11 mouse cellular contexts compared by ENCODE assay signal in genomic region chr5:125153201-125153816, GRCm38 (mm10). TPM values are rescaled to one million over a fixed set of nuclear protein-coding genes. Genes with fewer than 3 reads are reported as not detected.
DNase-seq lines count a peak whose midpoint lies in the region; ATAC-seq and TF ChIP-seq lines count a peak whose summit lies in the region.
"Had no signal": no experiment of that assay in that cellular context is flagged by ENCODE, and none has a peak within 500 bp of the region (broad histone marks: within the 10 kb centered on the region; RNA-seq: fewer than 3 reads in every experiment).

No protein-coding gene starts in this region.

- no peak for ATAC-seq in hindbrain, embryonic 11.5 days (ENCODE audit: low FRiP score)
- ATAC-seq in midbrain, embryonic 16.5 days, result no peak

- peak; percentile 29 for TF ChIP-seq CTCF in left cerebral cortex, adult 2 months (IDR thresholded peaks at IDR 0.05)

- H3K9me3 ChIP-seq in hindbrain, embryonic 11.5 days (ENCODE audit: control insufficient read depth, low read length), result no peaks in the 10 kb centered on the region
- H3K9me3 ChIP-seq in midbrain, embryonic 16.5 days (replicated peaks; ENCODE audit: control insufficient read depth, low read length, poor library complexity, severe bottlenecking), result no peaks in the 10 kb centered on the region

- peaks cover 51% of the 10 kb centered on the region for H3K4me1 ChIP-seq in hindbrain, embryonic 11.5 days (replicated peaks; ENCODE audit: control insufficient read depth, insufficient read depth, low read length)
- H3K4me1 ChIP-seq in midbrain, embryonic 16.5 days (ENCODE audit: control insufficient read depth, insufficient read depth, low read length), result peaks cover 83% of the 10 kb centered on the region

- intact Hi-C loops in left cerebral cortex, adult 2 months (cut with DNase I), result no loop called here
- intact Hi-C loops in left cerebral cortex, postnatal 14 days (cut with DNase I), result no loop called here

- no peak overlapping the region for H3K4me3 ChIP-seq in left cerebral cortex, adult 2 months
- H3K4me3 ChIP-seq in hindbrain, embryonic 11.5 days (ENCODE audit: low read depth, low read length), result no peak overlapping the region
- H3K4me3 ChIP-seq in midbrain, embryonic 16.5 days (ENCODE audit: low read depth, low read length), result no peak overlapping the region

- H3K27me3 ChIP-seq in hindbrain, embryonic 11.5 days (ENCODE audit: control insufficient read depth, insufficient read depth, low read length), result no peaks in the 10 kb centered on the region
- no peaks in the 10 kb centered on the region for H3K27me3 ChIP-seq in midbrain, embryonic 16.5 days (ENCODE audit: control insufficient read depth, insufficient read depth, low read depth, low read length)

- H3K9ac ChIP-seq in hindbrain, embryonic 11.5 days (ENCODE audit: low read depth, low read length), result no peak overlapping the region
- no peak overlapping the region for H3K9ac ChIP-seq in midbrain, embryonic 16.5 days (ENCODE audit: low read depth, low read length)

- WGBS in hindbrain, embryonic 11.5 days, result 77% methylated on average over 11 of the region's 11 CpGs
- WGBS in midbrain, embryonic 16.5 days, result 83% methylated on average over 11 of the region's 11 CpGs

- H3K36me3 ChIP-seq in hindbrain, embryonic 11.5 days (ENCODE audit: control insufficient read depth, insufficient read depth, low read length), result no peaks in the 10 kb centered on the region
- no peaks in the 10 kb centered on the region for H3K36me3 ChIP-seq in midbrain, embryonic 16.5 days (ENCODE audit: control insufficient read depth, insufficient read depth, low read length)

- no peak overlapping the region for H3K27ac ChIP-seq in left cerebral cortex, adult 2 months
- peak overlapping the region; percentile 98 for H3K27ac ChIP-seq in hindbrain, embryonic 11.5 days (ENCODE audit: low read depth, low read length)
- H3K27ac ChIP-seq in midbrain, embryonic 16.5 days (ENCODE audit: low read length), result peak overlapping the region; percentile 75

- DNase-seq in left cerebral cortex, adult 2 months (ENCODE audit: extremely low spot score in 1 of 2, low spot score in 2 of 2), result no peak
- DNase-seq in left cerebral cortex, postnatal 14 days (ENCODE audit: low spot score in 2 of 2), result no peak
- DNase-seq in R1 (ENCODE audit: low read depth, low spot score), result peak; percentile 51
- DNase-seq in hindbrain, embryonic 11.5 days (ENCODE audit: low spot score), result no peak
- no peak for DNase-seq in adrenal gland, postnatal 14 days
- DNase-seq in layer of hippocampus, adult 18-20 months (ENCODE audit: low spot score in 2 of 2), result no peak
- DNase-seq in layer of hippocampus, postnatal 36 days, result no peak
- DNase-seq: gastrocnemius, postnatal 25 days; kidney, postnatal 14 days; spleen, adult 18-20 months had no signal

- no peak overlapping the region for H3K4me2 ChIP-seq in hindbrain, embryonic 11.5 days (replicated peaks; ENCODE audit: low read depth, low read length)
- H3K4me2 ChIP-seq in midbrain, embryonic 16.5 days (ENCODE audit: low read length), result no peak overlapping the region

RNA-seq across cellular contexts. Expression of gene Ncor2, which starts 25.7 kb away (rescaled TPM):
- 100 to 1,000 TPM; 228 to 270 TPM for total RNA-seq in left cerebral cortex, adult 2 months (2021)
- 100 to 1,000 TPM; 171 to 175 TPM for total RNA-seq in left cerebral cortex, postnatal 14 days (2021)
- polyA plus RNA-seq in hindbrain, embryonic 11.5 days (2014; fragmentation: Nextera tagmentation; extraction: Ambion mirVana), result 14.5 and 21.2 TPM in 2 replicates
- polyA plus RNA-seq in midbrain, embryonic 16.5 days (2015; fragmentation: Nextera tagmentation; extraction: Ambion mirVana), result 19.9 and 22.9 TPM in 2 replicates
- total RNA-seq in adrenal gland, postnatal 14 days (2021), result 165 and 192 TPM in 2 replicates
- total RNA-seq in layer of hippocampus, adult 18-20 months (2021), result 100 to 1,000 TPM; 291 to 298 TPM
- 100 to 1,000 TPM; 266 to 300 TPM for total RNA-seq in layer of hippocampus, postnatal 36 days (2021)
